Mouse (Mus musculus) liver, embryonic 16.5 days (tissue): ENCODE results near the gene Rab44. TPM values are rescaled to one million over a fixed set of nuclear protein-coding genes. Genes with fewer than 3 reads are reported as not detected.

ENCODE experiments used
- ATAC-seq: fragments of 200-750 bp; cut with Nextera tagmentation; 2 replicates; pipeline ENCODE4 v1.8.0; 2017; ENCODE audit warnings: low read depth, mild to moderate bottlenecking, moderate number of reproducible peaks, moderate library complexity
- H3K27ac ChIP-seq: fragments of 300-500 bp; sonication (generic); 2 replicates; pipeline ENCODE4 v1.5.1; 2014; ENCODE audit warnings: mild to moderate bottlenecking, low read length
- H3K27me3 ChIP-seq: fragments of 300-500 bp; sonication (generic); 2 replicates; pipeline ENCODE4 v1.6.1; 2014; ENCODE audit warnings: low read depth, low read length, mixed read lengths; ENCODE audit not compliant: control insufficient read depth, insufficient read depth
- H3K36me3 ChIP-seq: fragments of 300-500 bp; sonication (generic); 2 replicates; pipeline ENCODE4 v1.6.1; 2014; ENCODE audit warnings: mild to moderate bottlenecking; ENCODE audit not compliant: control insufficient read depth, insufficient read depth
- H3K4me1 ChIP-seq: fragments of 300-500 bp; sonication (generic); 2 replicates; pipeline ENCODE4 v1.6.1; 2014; ENCODE audit warnings: low read depth, low read length, mixed read lengths; ENCODE audit not compliant: control insufficient read depth
- H3K4me2 ChIP-seq: fragments of 300-500 bp; sonication (generic); 2 replicates; pipeline ENCODE4 v1.6.1; 2014; ENCODE audit warnings: low read depth, low read length, mixed read lengths
- H3K4me3 ChIP-seq: fragments of 300-500 bp; sonication (generic); 2 replicates; pipeline ENCODE4 v1.5.1; 2014; ENCODE audit warnings: low read depth, mild to moderate bottlenecking, low read length
- H3K9ac ChIP-seq: fragments of 300-500 bp; sonication (generic); 2 replicates; pipeline ENCODE4 v1.6.1; 2014; ENCODE audit warnings: low read depth, low read length
- H3K9me3 ChIP-seq: fragments of 300-500 bp; sonication (generic); replicated peaks from 2 replicates; pipeline ENCODE4 v1.6.1; 2016; ENCODE audit warnings: low read length; ENCODE audit not compliant: control insufficient read depth
- WGBS: fragments of 180-500 bp; shearing (Covaris S2); extraction: QIAGEN DNeasy Blood & Tissue Kit; methylation state at CpG from one replicate; pipeline ENCODE4 v1.1.7; 2014; ENCODE audit not compliant: insufficient replicate concordance; 5-methylcytosine and 5-hydroxymethylcytosine counted together
- polyA plus RNA-seq: library from polyadenylated mRNA; unstranded; fragments of >200 nt; fragmentation: Nextera tagmentation; extraction: Ambion mirVana; gene quantifications from 2 replicates; pipeline ENCODE4 v1.2.1, GENCODE M21; 2015

The Rab44 gene
- polyA plus RNA-seq, 1 experiment from 2014 or later = 10.9 TPM

DNA sequence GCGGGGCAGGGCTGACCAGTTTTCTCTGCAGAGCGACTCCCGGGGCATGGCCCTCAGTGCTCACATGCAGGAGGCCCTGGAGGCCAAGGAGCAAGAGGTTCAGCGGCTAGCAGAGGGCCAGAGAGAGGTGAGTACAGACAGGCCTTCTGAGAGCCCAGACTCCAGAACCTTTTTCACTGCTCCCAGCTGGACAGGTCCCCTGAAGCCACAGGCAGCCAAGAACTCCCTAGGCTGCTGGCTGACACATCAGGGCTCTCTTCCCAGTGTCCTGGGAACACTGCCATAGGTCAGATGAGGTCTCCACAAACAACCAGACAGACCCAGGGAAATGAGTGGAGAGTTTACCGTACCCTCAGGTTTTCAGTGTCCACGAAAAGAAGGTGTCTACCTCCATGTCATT, 22.3 kb downstream of the Rab44 start:
- Histone ChIP-seq H3K4me3 (no peak overlapping the region), H3K9ac (no peak overlapping the region), H3K4me2 (no peak overlapping the region), H3K36me3 (no peaks in the 10 kb centered on the region), H3K4me1 (no peaks in the 10 kb centered on the region), H3K9me3 (no peaks in the 10 kb centered on the region), H3K27ac (no peak overlapping the region), H3K27me3 (no peaks in the 10 kb centered on the region)
- ATAC-seq = no peak
- WGBS = 68% methylated on average over 6 of the region's 6 CpGs

DNA sequence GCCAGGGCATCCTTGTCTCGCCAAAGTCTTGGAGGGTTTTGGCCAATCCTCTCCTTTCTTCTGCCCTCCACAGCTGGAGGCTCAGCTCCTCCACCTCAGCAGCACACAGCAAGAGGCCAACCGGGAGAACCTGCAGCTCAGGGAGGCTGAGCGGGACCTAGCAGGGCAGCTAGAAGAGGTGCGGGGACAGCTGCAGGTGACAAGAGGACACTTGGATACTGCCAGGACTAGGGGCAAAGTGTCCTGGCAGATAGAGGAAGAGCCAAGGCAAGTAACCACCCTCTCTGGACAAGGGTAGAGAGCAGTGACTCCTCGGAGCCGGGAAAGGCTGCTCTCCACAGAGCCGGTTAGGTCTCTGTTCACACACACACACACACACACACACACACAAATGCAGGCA, 24.0 kb downstream of the Rab44 start:
- H3K9ac ChIP-seq = no peak overlapping the region

DNA sequence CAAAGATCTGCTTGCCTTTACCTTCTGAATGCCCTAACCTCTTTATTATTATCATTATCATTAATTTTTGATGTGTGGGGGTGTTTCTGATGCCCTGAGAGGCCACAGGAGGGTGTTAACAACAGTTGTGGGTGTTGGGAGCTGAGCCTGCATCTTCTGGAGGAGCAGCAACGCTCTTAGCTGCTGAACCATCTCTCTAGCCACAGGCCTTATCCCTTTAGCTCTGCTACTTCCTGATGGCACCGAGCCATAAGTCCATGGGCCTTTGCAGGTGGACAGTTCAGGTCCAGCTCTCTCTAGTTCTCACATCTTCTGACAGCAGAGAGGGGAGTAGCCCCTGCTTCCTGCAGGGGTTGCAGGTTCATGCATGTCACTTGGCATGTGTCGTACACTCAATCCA, 27.6 kb downstream of the Rab44 start:
- 60% methylated on average over 3 of the region's 3 CpGs for WGBS
- Histone ChIP-seq H3K27ac (no peak overlapping the region), H3K4me1 (no peaks in the 10 kb centered on the region), H3K4me3 (no peak overlapping the region), H3K9ac (no peak overlapping the region), H3K9me3 (no peaks in the 10 kb centered on the region), H3K36me3 (no peaks in the 10 kb centered on the region), H3K27me3 (no peaks in the 10 kb centered on the region), H3K4me2 (no peak overlapping the region)
- no peak for ATAC-seq

More for the DNA sequence above, 24.0 kb downstream of the Rab44 start:
- H3K9me3 ChIP-seq = no peaks in the 10 kb centered on the region
- H3K4me3 ChIP-seq = no peak overlapping the region
- H3K4me2 ChIP-seq = no peak overlapping the region
- no peaks in the 10 kb centered on the region for H3K36me3 ChIP-seq
- no peak overlapping the region for H3K27ac ChIP-seq
- no peak for ATAC-seq
- no peaks in the 10 kb centered on the region for H3K27me3 ChIP-seq
- no peaks in the 10 kb centered on the region for H3K4me1 ChIP-seq
- WGBS = 77% methylated on average over 7 of the region's 7 CpGs

DNA sequence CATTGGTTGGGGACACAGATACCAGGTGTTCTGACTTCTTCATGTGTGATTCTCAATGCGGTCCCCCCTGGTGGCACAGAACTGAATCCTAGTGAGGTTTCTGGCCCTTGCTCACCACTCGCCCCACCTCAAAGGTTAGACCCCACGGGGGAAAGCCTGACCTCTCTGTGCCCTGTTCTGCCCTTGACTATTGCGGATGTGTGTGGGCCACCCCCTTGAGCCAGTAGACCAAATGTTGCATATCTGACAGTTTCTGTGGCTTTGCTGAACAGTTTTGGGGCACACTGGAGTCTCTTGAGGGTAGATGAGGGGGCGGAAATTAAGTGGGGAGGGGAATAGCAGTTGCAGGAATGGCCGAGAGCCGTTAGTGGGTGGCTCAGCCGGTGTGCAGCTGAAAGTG, 29.3 kb downstream of the Rab44 start:
- H3K36me3 ChIP-seq = no peaks in the 10 kb centered on the region
- 67% methylated on average over 8 of the region's 8 CpGs for WGBS
- no peaks in the 10 kb centered on the region for H3K9me3 ChIP-seq
- no peak overlapping the region for H3K9ac ChIP-seq
- no peak overlapping the region for H3K27ac ChIP-seq
- H3K4me2 ChIP-seq = no peak overlapping the region
- no peaks in the 10 kb centered on the region for H3K27me3 ChIP-seq
- no peak overlapping the region for H3K4me3 ChIP-seq
- H3K4me1 ChIP-seq = peaks cover 2% of the 10 kb centered on the region; the same call in 1 of the 2 replicates
- no peak for ATAC-seq

DNA sequence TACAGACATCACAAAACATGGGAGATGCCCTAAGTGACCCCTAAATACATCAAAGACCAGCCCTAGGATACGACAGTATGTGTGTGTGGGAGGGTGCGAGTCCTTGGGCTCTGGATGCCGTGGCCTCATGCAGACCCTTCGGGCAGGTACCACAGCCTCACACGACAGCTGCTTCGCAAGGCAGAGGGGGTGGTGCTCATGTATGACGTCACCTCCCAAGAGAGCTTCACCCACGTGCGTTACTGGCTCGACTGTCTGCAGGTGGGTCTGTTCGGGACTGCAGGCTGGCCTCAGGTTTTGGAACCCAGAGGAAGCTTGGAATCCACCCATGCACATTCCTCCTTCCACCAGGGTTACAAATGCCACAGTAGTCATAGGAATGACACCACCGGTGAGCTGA, 31.2 kb downstream of the Rab44 start:
- H3K4me3 ChIP-seq = no peak overlapping the region
- no peaks in the 10 kb centered on the region for H3K36me3 ChIP-seq
- no peaks in the 10 kb centered on the region for H3K9me3 ChIP-seq
- no peak overlapping the region for H3K27ac ChIP-seq
- H3K4me2 ChIP-seq = no peak overlapping the region
- 73% methylated on average over 12 of the region's 12 CpGs for WGBS
- H3K9ac ChIP-seq = no peak overlapping the region
- peaks cover 2% of the 10 kb centered on the region; the same call in 1 of the 2 replicates for H3K4me1 ChIP-seq
- no peak for ATAC-seq
- no peaks in the 10 kb centered on the region for H3K27me3 ChIP-seq

DNA sequence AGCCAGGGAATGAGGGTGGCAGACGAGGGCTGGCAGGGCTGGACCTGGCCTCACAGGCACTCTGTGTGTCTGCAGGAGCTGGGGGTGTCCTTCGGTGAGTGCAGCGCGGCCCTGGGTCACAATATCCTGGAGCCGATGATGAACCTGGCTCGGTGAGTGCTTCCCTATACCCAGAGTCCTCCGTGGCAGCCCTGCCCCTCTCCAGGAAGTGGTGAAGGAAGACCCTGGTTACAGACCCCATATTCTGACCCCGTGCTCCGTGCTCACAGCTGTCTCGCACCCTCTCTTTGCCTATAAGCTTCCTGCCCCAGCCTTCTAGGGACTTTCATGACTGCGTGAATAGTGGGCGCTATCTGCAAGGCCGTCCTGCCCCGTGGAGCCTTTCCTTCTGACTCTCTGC, 33.3 kb downstream of the Rab44 start:
- Histone ChIP-seq H3K36me3 (no peaks in the 10 kb centered on the region), H3K4me2 (no peak overlapping the region), H3K27me3 (no peaks in the 10 kb centered on the region), H3K4me3 (no peak overlapping the region), H3K4me1 (peaks cover 2% of the 10 kb centered on the region; the same call in 1 of the 2 replicates), H3K9ac (no peak overlapping the region), H3K27ac (no peak overlapping the region), H3K9me3 (no peaks in the 10 kb centered on the region)
- WGBS = 62% methylated on average over 14 of the region's 14 CpGs
- ATAC-seq = no peak

DNA sequence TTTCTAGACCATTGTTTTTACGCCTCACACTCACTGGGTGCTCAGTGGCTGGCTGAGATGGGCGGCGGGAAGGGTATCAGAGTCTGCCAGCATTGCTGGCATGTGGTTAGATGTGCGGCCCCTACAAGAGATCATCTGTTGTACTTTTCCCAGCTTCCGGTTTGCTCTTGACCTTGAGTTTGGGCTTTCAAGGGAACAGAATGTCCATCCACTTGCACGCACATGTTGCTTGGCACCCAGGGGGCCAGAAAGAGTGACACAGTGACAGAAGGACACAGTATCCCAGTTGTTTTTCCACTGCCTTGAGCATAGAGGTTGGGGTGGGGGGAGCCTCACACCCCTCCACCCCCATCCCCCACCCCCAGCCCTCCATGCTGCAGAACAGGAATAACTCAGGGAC, 33.8 kb downstream of the Rab44 start:
- ATAC-seq = no peak
- no peak overlapping the region for H3K4me3 ChIP-seq
- 62% methylated on average over 6 of the region's 6 CpGs for WGBS

DNA sequence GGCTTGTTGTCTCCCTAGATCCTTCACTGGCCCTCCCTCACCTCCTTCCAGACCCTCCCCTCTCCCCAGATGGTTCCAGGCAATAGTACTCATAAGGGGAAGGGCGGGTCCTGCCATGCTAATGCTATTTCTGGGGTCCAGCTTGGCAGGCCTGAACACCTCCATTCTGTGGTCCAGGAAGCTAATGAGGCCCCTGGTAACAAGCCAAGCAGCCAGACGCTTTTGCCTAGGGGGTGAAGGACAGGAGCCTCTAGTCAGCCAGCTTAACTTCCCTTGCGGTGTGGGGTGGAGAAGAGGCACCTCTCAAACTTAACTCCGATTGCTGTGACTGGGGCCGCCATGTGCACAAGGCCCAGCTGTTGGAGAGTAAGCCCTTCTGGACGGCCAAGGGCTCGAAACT, 35.8 kb downstream of the Rab44 start:
- H3K27ac ChIP-seq = no peak overlapping the region
- no peak overlapping the region for H3K4me3 ChIP-seq
- no peak overlapping the region for H3K9ac ChIP-seq
- H3K27me3 ChIP-seq = no peaks in the 10 kb centered on the region
- no peak for ATAC-seq
- H3K4me1 ChIP-seq = peaks cover 2% of the 10 kb centered on the region; the same call in 1 of the 2 replicates
- no peaks in the 10 kb centered on the region for H3K9me3 ChIP-seq
- no peak overlapping the region for H3K4me2 ChIP-seq
- 45% methylated on average over 7 of the region's 7 CpGs for WGBS
- H3K36me3 ChIP-seq = no peaks in the 10 kb centered on the region

More for the DNA sequence above, 33.8 kb downstream of the Rab44 start:
- H3K4me2 ChIP-seq = no peak overlapping the region
- no peak overlapping the region for H3K9ac ChIP-seq
- H3K9me3 ChIP-seq = no peaks in the 10 kb centered on the region
- H3K27ac ChIP-seq = no peak overlapping the region
- H3K27me3 ChIP-seq = no peaks in the 10 kb centered on the region
- H3K36me3 ChIP-seq = no peaks in the 10 kb centered on the region
- peaks cover 2% of the 10 kb centered on the region; the same call in 1 of the 2 replicates for H3K4me1 ChIP-seq

DNA sequence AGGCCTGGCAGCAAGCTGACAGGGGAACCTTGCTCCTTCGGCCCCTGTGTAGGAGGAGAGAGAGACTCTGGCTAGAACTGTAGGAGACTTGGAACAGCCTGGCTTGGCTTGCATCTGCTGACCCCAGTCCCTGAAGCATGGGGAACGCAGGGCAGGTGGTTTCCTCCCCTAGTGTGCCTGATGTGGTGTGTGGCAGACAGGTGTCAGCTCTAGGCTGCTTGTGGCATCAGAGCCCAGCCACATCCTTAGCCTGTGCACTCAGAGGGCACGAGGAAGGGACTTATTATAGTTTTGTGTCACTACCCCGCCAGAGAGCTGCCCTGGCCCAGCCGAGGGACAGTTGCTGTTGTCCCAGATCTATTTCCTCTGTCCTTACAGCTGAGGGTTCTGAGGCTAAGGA, 38.6 kb downstream of the Rab44 start:
- no peaks in the 10 kb centered on the region for H3K27me3 ChIP-seq
- no peak overlapping the region for H3K9ac ChIP-seq
- no peak overlapping the region for H3K27ac ChIP-seq
- H3K36me3 ChIP-seq = no peaks in the 10 kb centered on the region
- H3K4me2 ChIP-seq = no peak overlapping the region
- no peak overlapping the region for H3K4me3 ChIP-seq
- 47% methylated on average over 5 of the region's 5 CpGs for WGBS
- peaks cover 2% of the 10 kb centered on the region; the same call in 1 of the 2 replicates for H3K4me1 ChIP-seq
- no peaks in the 10 kb centered on the region for H3K9me3 ChIP-seq
- no peak for ATAC-seq
